Mouse (Mus musculus) embryonic facial prominence, embryonic 13.5 days (tissue): ENCODE measurements around the gene Tbxa2r. TPM values are rescaled to one million over a fixed set of nuclear protein-coding genes. Genes with fewer than 3 reads are reported as not detected.

Experiments used
- ATAC-seq: fragments of 200-750 bp; cut with Nextera tagmentation; 2 replicates; pipeline ENCODE4 v1.8.0; 2017; ENCODE audit warnings: low read depth; ENCODE audit not compliant: insufficient number of reproducible peaks, insufficient read depth, low FRiP score, low TSS enrichment
- H3K27ac ChIP-seq: fragments of 300-500 bp; sonication (generic); 2 replicates; pipeline ENCODE4 v1.5.1; 2015; ENCODE audit warnings: moderate library complexity, mild to moderate bottlenecking, inconsistent platforms
- H3K27me3 ChIP-seq: fragments of 300-500 bp; sonication (generic); 2 replicates; pipeline ENCODE4 v1.6.1; 2015; ENCODE audit warnings: mild to moderate bottlenecking, inconsistent platforms
- H3K36me3 ChIP-seq: fragments of 300-500 bp; sonication (generic); 2 replicates; pipeline ENCODE4 v1.6.1; 2015; ENCODE audit warnings: mild to moderate bottlenecking, inconsistent platforms
- H3K4me1 ChIP-seq: fragments of 300-500 bp; sonication (generic); 2 replicates; pipeline ENCODE4 v1.6.1; 2015; ENCODE audit warnings: inconsistent platforms
- H3K4me2 ChIP-seq: fragments of 300-500 bp; sonication (generic); 2 replicates; pipeline ENCODE4 v1.6.1; 2015; ENCODE audit warnings: moderate library complexity, mild to moderate bottlenecking, inconsistent platforms
- H3K4me3 ChIP-seq: fragments of 300-500 bp; sonication (generic); 2 replicates; pipeline ENCODE4 v1.5.1; 2015; ENCODE audit warnings: mild to moderate bottlenecking, inconsistent platforms
- H3K9ac ChIP-seq: fragments of 300-500 bp; sonication (generic); 2 replicates; pipeline ENCODE4 v1.6.1; 2015; ENCODE audit warnings: mild to moderate bottlenecking, inconsistent platforms
- H3K9me3 ChIP-seq: fragments of 300-500 bp; sonication (generic); 2 replicates; pipeline ENCODE4 v1.6.1; 2016; ENCODE audit warnings: inconsistent platforms
- WGBS: fragments of 180-500 bp; shearing (Covaris S2); methylation state at CpG from one replicate; pipeline ENCODE4 v1.1.7; 2015; ENCODE audit warnings: mixed read lengths; 5-methylcytosine and 5-hydroxymethylcytosine counted together
- polyA plus RNA-seq: library from polyadenylated mRNA; unstranded; fragments of >200 nt; fragmentation: Nextera tagmentation; extraction: Ambion mirVana; gene quantifications from 2 replicates; pipeline ENCODE4 v1.2.1, GENCODE M21; 2015

Tbxa2r gene
- polyA plus RNA-seq, 1 experiment from 2014 or later, result 7.3 TPM

- 40% methylated on average over 18 of the region's 19 CpGs for WGBS
- peak overlapping the region; percentile 54; the same call in 1 of the 2 replicates for H3K9ac ChIP-seq
- peak; percentile 15; the same call in 1 of the 2 replicates for ATAC-seq
- H3K4me2 ChIP-seq, result peak overlapping the region; percentile 28
- H3K27ac ChIP-seq, result peak overlapping the region; percentile 88
- H3K27me3 ChIP-seq, result peaks cover 59% of the 10 kb centered on the region
- no peaks in the 10 kb centered on the region for H3K9me3 ChIP-seq
- H3K4me1 ChIP-seq, result peaks cover 32% of the 10 kb centered on the region
- no peak overlapping the region for H3K4me3 ChIP-seq
- H3K36me3 ChIP-seq, result no peaks in the 10 kb centered on the region
Observed at GRCm38 (mm10) chr10:81335393-81336340, 7.1 kb downstream of the Tbxa2r start.

- H3K4me3 ChIP-seq, result no peak overlapping the region
- no peaks in the 10 kb centered on the region for H3K36me3 ChIP-seq
- peak overlapping the region; percentile 88; the same call in 1 of the 2 replicates for H3K27ac ChIP-seq
- peaks cover 67% of the 10 kb centered on the region for H3K27me3 ChIP-seq
- no peak for ATAC-seq
- peaks cover 34% of the 10 kb centered on the region for H3K4me1 ChIP-seq
- H3K4me2 ChIP-seq, result no peak overlapping the region
- WGBS, result 96% methylated on average over 4 of the region's 4 CpGs
- no peaks in the 10 kb centered on the region for H3K9me3 ChIP-seq
- no peak overlapping the region for H3K9ac ChIP-seq
Observed at GRCm38 (mm10) chr10:81336558-81336957, 8.0 kb downstream of the Tbxa2r start.

GRCm38 (mm10) chr10:81340551-81341332 lies 12.2 kb downstream of the Tbxa2r start:
- H3K36me3 ChIP-seq, result peaks cover 7% of the 10 kb centered on the region
- H3K4me1 ChIP-seq, result peaks cover 20% of the 10 kb centered on the region
- 37% methylated on average over 17 of the region's 17 CpGs for WGBS
- no peak overlapping the region for H3K4me2 ChIP-seq
- ATAC-seq, result no peak
- no peak overlapping the region for H3K9ac ChIP-seq
- no peak overlapping the region for H3K27ac ChIP-seq
- no peak overlapping the region for H3K4me3 ChIP-seq
- H3K9me3 ChIP-seq, result no peaks in the 10 kb centered on the region
- peaks cover 70% of the 10 kb centered on the region for H3K27me3 ChIP-seq

GRCm38 (mm10) chr10:81341333-81341949 lies 12.9 kb downstream of the Tbxa2r start:
- no peak overlapping the region for H3K9ac ChIP-seq
- no peak overlapping the region for H3K27ac ChIP-seq
- peaks cover 14% of the 10 kb centered on the region for H3K4me1 ChIP-seq
- ATAC-seq, result no peak
- 32% methylated on average over 16 of the region's 16 CpGs for WGBS
- H3K9me3 ChIP-seq, result no peaks in the 10 kb centered on the region
- peaks cover 77% of the 10 kb centered on the region for H3K27me3 ChIP-seq
- H3K4me3 ChIP-seq, result peak overlapping the region; percentile 4; the same call in 1 of the 2 replicates
- H3K4me2 ChIP-seq, result no peak overlapping the region
- H3K36me3 ChIP-seq, result peaks cover 11% of the 10 kb centered on the region

- Histone ChIP-seq H3K27ac (no peak within 1 kb of the TSS), H3K36me3 (peaks cover 18% of the 10 kb centered on the region), H3K9me3 (no peaks in the 10 kb centered on the region), H3K4me2 (peak within 1 kb of the TSS; percentile 76), H3K27me3 (peaks cover 82% of the 10 kb centered on the region), H3K4me1 (peaks cover 25% of the 10 kb centered on the region), H3K9ac (peak within 1 kb of the TSS; percentile 69), H3K4me3 (peak within 1 kb of the TSS; percentile 47)
- no peak for ATAC-seq
- WGBS, result 6% methylated on average over 60 of the region's 67 CpGs
Observed at GRCm38 (mm10) chr10:81342686-81343505, 14.4 kb downstream of the Tbxa2r start, which contains the start of gene Gipc3. Gene Gipc3 (minus strand): TSS chr10:81343266.

- H3K9me3 ChIP-seq, result no peaks in the 10 kb centered on the region
- no peak overlapping the region for H3K27ac ChIP-seq
- no peak overlapping the region for H3K4me2 ChIP-seq
- WGBS, result 55% methylated on average over 8 of the region's 8 CpGs
- peaks cover 37% of the 10 kb centered on the region for H3K4me1 ChIP-seq
- no peak for ATAC-seq
- no peak overlapping the region for H3K4me3 ChIP-seq
- peaks cover 73% of the 10 kb centered on the region for H3K27me3 ChIP-seq
- no peak overlapping the region for H3K9ac ChIP-seq
- H3K36me3 ChIP-seq, result peaks cover 27% of the 10 kb centered on the region
Observed at GRCm38 (mm10) chr10:81344421-81345161, 16.1 kb downstream of the Tbxa2r start.

- H3K4me1 ChIP-seq, result peaks cover 39% of the 10 kb centered on the region
- H3K27ac ChIP-seq, result no peak overlapping the region
- H3K4me2 ChIP-seq, result no peak overlapping the region
- no peaks in the 10 kb centered on the region for H3K9me3 ChIP-seq
- H3K9ac ChIP-seq, result no peak overlapping the region
- H3K36me3 ChIP-seq, result peaks cover 27% of the 10 kb centered on the region
- H3K27me3 ChIP-seq, result peaks cover 73% of the 10 kb centered on the region
- 79% methylated on average over 4 of the region's 4 CpGs for WGBS
- no peak overlapping the region for H3K4me3 ChIP-seq
- no peak for ATAC-seq
Observed at GRCm38 (mm10) chr10:81345162-81345534, 16.6 kb downstream of the Tbxa2r start.

- Histone ChIP-seq H3K9me3 (no peaks in the 10 kb centered on the region), H3K36me3 (peaks cover 27% of the 10 kb centered on the region), H3K4me3 (peak overlapping the region; percentile 31), H3K9ac (peak overlapping the region; percentile 57), H3K4me1 (peaks cover 41% of the 10 kb centered on the region), H3K27me3 (peaks cover 61% of the 10 kb centered on the region), H3K27ac (0 out of 2 replicates have a peak overlapping the region, but pooled peaks have one; percentile 22), H3K4me2 (peak overlapping the region; percentile 57)
- ATAC-seq, result no peak
- WGBS, result 8% methylated on average over 55 of the region's 55 CpGs
Observed at GRCm38 (mm10) chr10:81346453-81347067, 18.0 kb downstream of the Tbxa2r start.

- Histone ChIP-seq H3K9me3 (no peaks in the 10 kb centered on the region), H3K4me3 (peak overlapping the region; percentile 82), H3K9ac (peak overlapping the region; percentile 93), H3K36me3 (peaks cover 27% of the 10 kb centered on the region), H3K4me2 (peak overlapping the region; percentile 92), H3K4me1 (peaks cover 38% of the 10 kb centered on the region), H3K27ac (no peak overlapping the region; the same call in 1 of the 2 replicates), H3K27me3 (peaks cover 36% of the 10 kb centered on the region)
- no peak for ATAC-seq
- WGBS, result 8% methylated on average over 12 of the region's 12 CpGs
Observed at GRCm38 (mm10) chr10:81349146-81349545, 20.6 kb downstream of the Tbxa2r start.

- Histone ChIP-seq H3K9ac (peak overlapping the region; percentile 93), H3K27ac (peak overlapping the region; percentile 73; the same call in 1 of the 2 replicates), H3K27me3 (peaks cover 28% of the 10 kb centered on the region), H3K9me3 (no peaks in the 10 kb centered on the region), H3K36me3 (peaks cover 27% of the 10 kb centered on the region), H3K4me1 (peaks cover 46% of the 10 kb centered on the region), H3K4me3 (peak overlapping the region; percentile 82), H3K4me2 (peak overlapping the region; percentile 92)
- ATAC-seq, result peak; percentile 2; the same call in 1 of the 2 replicates
- WGBS, result under 1% methylated on average over 25 of the region's 29 CpGs
Observed at GRCm38 (mm10) chr10:81349961-81350350, 21.4 kb downstream of the Tbxa2r start.
